Comparison of ENCODE assay signal across 7 mouse cellular contexts in the genomic region with DNA sequence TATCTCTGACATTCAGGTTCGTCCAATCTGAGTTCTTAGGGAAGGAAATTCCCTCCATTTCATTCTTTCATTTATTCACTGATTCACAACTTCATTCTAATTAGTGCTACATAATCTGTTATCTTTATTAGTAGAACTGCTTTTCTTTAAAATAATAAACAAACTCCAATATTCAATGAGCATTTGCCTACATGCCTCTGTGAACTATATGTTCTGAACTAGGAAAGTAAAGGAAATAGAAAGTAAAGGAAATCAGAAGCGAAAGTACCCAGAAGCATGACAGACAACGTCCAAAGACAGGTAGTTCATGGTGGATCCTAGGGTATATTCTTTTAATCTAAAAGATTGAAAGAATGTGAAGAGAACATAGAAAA. TPM values are rescaled to one million over a fixed set of nuclear protein-coding genes. Genes with fewer than 3 reads are reported as not detected.
DNase-seq lines count a peak whose midpoint lies in the region; ATAC-seq and TF ChIP-seq lines count a peak whose summit lies in the region.

No protein-coding gene starts in this region.

- no peak for ATAC-seq in lung, postnatal 0 days
- no peak for ATAC-seq in forebrain, embryonic 16.5 days
- ATAC-seq in liver, embryonic 13.5 days (ENCODE audit: low read depth) = no peak
- ATAC-seq in stomach, embryonic 16.5 days (ENCODE audit: insufficient read depth, low FRiP score) = no peak

- peak overlapping the region; percentile 62 for H3K4me3 ChIP-seq in lung, postnatal 0 days (ENCODE audit: low read depth, low read length)
- H3K4me3 ChIP-seq in forebrain, embryonic 16.5 days (replicated peaks; ENCODE audit: low read length) = no peak overlapping the region; the same call in none of the 2 replicates
- peak overlapping the region; percentile 74 for H3K4me3 ChIP-seq in liver, embryonic 13.5 days (replicated peaks)
- peak overlapping the region; percentile 71; the same call in 1 of the 2 replicates for H3K4me3 ChIP-seq in stomach, embryonic 16.5 days (replicated peaks; ENCODE audit: low read length)

- H3K4me2 ChIP-seq in lung, postnatal 0 days (replicated peaks; ENCODE audit: low read depth, low read length) = peak overlapping the region; percentile 20; the same call in 1 of the 2 replicates
- 0 out of 2 replicates have a peak overlapping the region, but pooled peaks have one; percentile 23 for H3K4me2 ChIP-seq in forebrain, embryonic 16.5 days (ENCODE audit: low read length)
- H3K4me2 ChIP-seq in liver, embryonic 13.5 days = peak overlapping the region; percentile 76
- H3K4me2 ChIP-seq in stomach, embryonic 16.5 days (ENCODE audit: low read depth, low read length) = peak overlapping the region; percentile 85

- no peak for TF ChIP-seq CTCF in lung, postnatal 0 days (IDR thresholded peaks at IDR 0.05)

- no peak overlapping the region for H3K27ac ChIP-seq in lung, postnatal 0 days (ENCODE audit: low read length)
- peak overlapping the region; percentile 61 for H3K27ac ChIP-seq in forebrain, embryonic 16.5 days (ENCODE audit: low read length)
- no peak overlapping the region for H3K27ac ChIP-seq in liver, embryonic 13.5 days
- no peak overlapping the region; the same call in 1 of the 2 replicates for H3K27ac ChIP-seq in stomach, embryonic 16.5 days (ENCODE audit: low read length)

- no peaks in the 10 kb centered on the region for H3K4me1 ChIP-seq in lung, postnatal 0 days (ENCODE audit: insufficient read depth, low read depth, low read length)
- H3K4me1 ChIP-seq in forebrain, embryonic 16.5 days (replicated peaks; ENCODE audit: control insufficient read depth, insufficient read depth, low read length) = peaks cover 9% of the 10 kb centered on the region
- H3K4me1 ChIP-seq in liver, embryonic 13.5 days (replicated peaks) = peaks cover 14% of the 10 kb centered on the region
- peaks cover 11% of the 10 kb centered on the region for H3K4me1 ChIP-seq in stomach, embryonic 16.5 days (ENCODE audit: control insufficient read depth, insufficient read depth, low read length)

- no peaks in the 10 kb centered on the region for H3K9me3 ChIP-seq in lung, postnatal 0 days (ENCODE audit: low read length)
- H3K9me3 ChIP-seq in forebrain, embryonic 16.5 days (ENCODE audit: control insufficient read depth, low read length) = no peaks in the 10 kb centered on the region
- H3K9me3 ChIP-seq in liver, embryonic 13.5 days (replicated peaks) = no peaks in the 10 kb centered on the region
- no peaks in the 10 kb centered on the region for H3K9me3 ChIP-seq in stomach, embryonic 16.5 days (replicated peaks; ENCODE audit: control insufficient read depth, low read length)

- no peaks in the 10 kb centered on the region for H3K27me3 ChIP-seq in lung, postnatal 0 days (replicated peaks; ENCODE audit: insufficient read depth, low read length)
- no peaks in the 10 kb centered on the region for H3K27me3 ChIP-seq in forebrain, embryonic 16.5 days (replicated peaks; ENCODE audit: control insufficient read depth, insufficient read depth, low read length)
- H3K27me3 ChIP-seq in liver, embryonic 13.5 days = no peaks in the 10 kb centered on the region
- no peaks in the 10 kb centered on the region for H3K27me3 ChIP-seq in stomach, embryonic 16.5 days (ENCODE audit: control insufficient read depth, insufficient read depth, low read length)

- no peak for TF ChIP-seq EP300 in lung, postnatal 0 days (IDR thresholded peaks at IDR 0.05)

- peaks cover 7% of the 10 kb centered on the region for H3K36me3 ChIP-seq in lung, postnatal 0 days (ENCODE audit: insufficient read depth, low read length)
- H3K36me3 ChIP-seq in forebrain, embryonic 16.5 days (ENCODE audit: control insufficient read depth, insufficient read depth) = peaks cover 16% of the 10 kb centered on the region
- H3K36me3 ChIP-seq in liver, embryonic 13.5 days = peaks cover 31% of the 10 kb centered on the region
- peaks cover 4% of the 10 kb centered on the region; the same call in 1 of the 2 replicates for H3K36me3 ChIP-seq in stomach, embryonic 16.5 days (ENCODE audit: control insufficient read depth, insufficient read depth, low read length)

- 63% methylated on average over 3 of the region's 3 CpGs for WGBS in lung, postnatal 0 days
- 66% methylated on average over 3 of the region's 3 CpGs for WGBS in forebrain, embryonic 16.5 days
- 61% methylated on average over 3 of the region's 3 CpGs for WGBS in liver, embryonic 13.5 days (ENCODE audit: insufficient replicate concordance)
- 63% methylated on average over 3 of the region's 3 CpGs for WGBS in stomach, embryonic 16.5 days

- no peak for DNase-seq in lung, postnatal 0 days (ENCODE audit: low spot score)
- DNase-seq in lung, postnatal 14 days = no peak
- no peak for DNase-seq in liver, embryonic 13.5 days
- DNase-seq in thymus, postnatal 14 days = no peak
- DNase-seq in ovary, postnatal 10 days (ENCODE audit: low spot score) = no peak

- no peak overlapping the region for H3K9ac ChIP-seq in lung, postnatal 0 days (replicated peaks; ENCODE audit: low read depth)
- no peak overlapping the region for H3K9ac ChIP-seq in forebrain, embryonic 16.5 days (replicated peaks; ENCODE audit: low read depth, low read length)
- no peak overlapping the region for H3K9ac ChIP-seq in liver, embryonic 13.5 days
- H3K9ac ChIP-seq in stomach, embryonic 16.5 days (ENCODE audit: low read length) = no peak overlapping the region

RNA-seq across cellular contexts. Expression of a gene that starts 0.4 kb away (rescaled TPM):
- 30.7 and 32.1 TPM in 2 replicates for polyA plus RNA-seq in lung, postnatal 0 days (2015; fragmentation: Nextera tagmentation; extraction: Ambion mirVana)
- 86.7 and 87.1 TPM in 2 replicates for polyA plus RNA-seq in forebrain, embryonic 16.5 days (2015; fragmentation: Nextera tagmentation; extraction: Ambion mirVana)
- polyA plus RNA-seq in liver, embryonic 13.5 days (2015; fragmentation: Nextera tagmentation; extraction: Ambion mirVana) = 57.2 and 63.3 TPM in 2 replicates
- 66.1 and 73.4 TPM in 2 replicates for polyA plus RNA-seq in stomach, embryonic 16.5 days (2015; fragmentation: Nextera tagmentation; extraction: Ambion mirVana)

RNA-seq across cellular contexts. Expression of a gene that starts 45.6 kb away (rescaled TPM):
- not detected in 2 replicates for polyA plus RNA-seq in lung, postnatal 0 days (2015; fragmentation: Nextera tagmentation; extraction: Ambion mirVana)
- polyA plus RNA-seq in forebrain, embryonic 16.5 days (2015; fragmentation: Nextera tagmentation; extraction: Ambion mirVana) = not detected in 2 replicates
- polyA plus RNA-seq in liver, embryonic 13.5 days (2015; fragmentation: Nextera tagmentation; extraction: Ambion mirVana) = not detected in 2 replicates
- polyA plus RNA-seq in stomach, embryonic 16.5 days (2015; fragmentation: Nextera tagmentation; extraction: Ambion mirVana) = 0.07 TPM in 1 of 2 replicates, not detected in the other

Comparison
In these comparisons a context has a peak if more than half of its experiments do, and no peak if none do; other contexts are left out.
1. H3K4me2 ChIP-seq: peak in every context shown above with its lines; median percentile 85 in stomach, embryonic 16.5 days; 76 in liver, embryonic 13.5 days; 23 in forebrain, embryonic 16.5 days; 20 in lung, postnatal 0 days.